Mouse (Mus musculus) lung, embryonic 14.5 days (tissue): ENCODE data around the gene Zmynd8. TPM values are rescaled to one million over a fixed set of nuclear protein-coding genes. Genes with fewer than 3 reads are reported as not detected.
A peak's percentile ranks its signal among the peaks of the same experiment; 100 is the strongest.

Source experiments
- ATAC-seq: fragments of 200-750 bp; cut with Nextera tagmentation; 2 replicates; pipeline ENCODE4 v1.8.0; 2017; ENCODE audit warnings: mild to moderate bottlenecking, moderate TSS enrichment, moderate library complexity; ENCODE audit not compliant: insufficient read depth
- DNase-seq: peaks from one replicate; pipeline ENCODE4 v3.0.0-alpha.2; 2015
- H3K27ac ChIP-seq: fragments of 300-500 bp; sonication (generic); 2 replicates; pipeline ENCODE4 v1.5.1; 2014; ENCODE audit warnings: low read depth, mild to moderate bottlenecking, moderate library complexity
- H3K27me3 ChIP-seq: fragments of 300-500 bp; sonication (generic); 2 replicates; pipeline ENCODE4 v1.6.1; 2014; ENCODE audit warnings: low read length, control low read depth; ENCODE audit not compliant: insufficient read depth
- H3K36me3 ChIP-seq: fragments of 300-500 bp; sonication (generic); 2 replicates; pipeline ENCODE4 v1.6.1; 2014; ENCODE audit warnings: control low read depth; ENCODE audit not compliant: insufficient read depth
- H3K4me1 ChIP-seq: fragments of 300-500 bp; sonication (generic); 2 replicates; pipeline ENCODE4 v1.6.1; 2014; ENCODE audit warnings: antibody characterized with exemption, control low read depth; ENCODE audit not compliant: insufficient read depth
- H3K4me2 ChIP-seq: fragments of 300-500 bp; sonication (generic); 2 replicates; pipeline ENCODE4 v1.6.1; 2014; ENCODE audit warnings: mild to moderate bottlenecking
- H3K4me3 ChIP-seq: fragments of 300-500 bp; sonication (generic); 2 replicates; pipeline ENCODE4 v1.5.1; 2014; ENCODE audit warnings: low read depth, low read length
- H3K9ac ChIP-seq: fragments of 300-500 bp; sonication (generic); 2 replicates; pipeline ENCODE4 v1.6.1; 2014
- H3K9me3 ChIP-seq: fragments of 300-500 bp; sonication (generic); 2 replicates; pipeline ENCODE4 v1.6.1; 2016; ENCODE audit warnings: low read depth, low read length, control low read depth
- CTCF ChIP-seq: IDR thresholded peaks from 2 replicates; pipeline ENCODE4 v1.5.1; 2016; ENCODE audit warnings: antibody characterized with exemption, low read depth
- WGBS: fragments of 180-500 bp; shearing (Covaris S2); extraction: QIAGEN DNeasy Blood & Tissue Kit; methylation state at CpG from one replicate; pipeline ENCODE4 v1.1.7; 2014; 5-methylcytosine and 5-hydroxymethylcytosine counted together
- polyA plus RNA-seq: library from polyadenylated mRNA; unstranded; fragments of >200 nt; fragmentation: Nextera tagmentation; extraction: Ambion mirVana; gene quantifications from 2 replicates; pipeline ENCODE4 v1.2.1, GENCODE M21; 2014

Gene Zmynd8
- polyA plus RNA-seq, 1 experiment from 2014 or later, result 40.5 TPM

DNA sequence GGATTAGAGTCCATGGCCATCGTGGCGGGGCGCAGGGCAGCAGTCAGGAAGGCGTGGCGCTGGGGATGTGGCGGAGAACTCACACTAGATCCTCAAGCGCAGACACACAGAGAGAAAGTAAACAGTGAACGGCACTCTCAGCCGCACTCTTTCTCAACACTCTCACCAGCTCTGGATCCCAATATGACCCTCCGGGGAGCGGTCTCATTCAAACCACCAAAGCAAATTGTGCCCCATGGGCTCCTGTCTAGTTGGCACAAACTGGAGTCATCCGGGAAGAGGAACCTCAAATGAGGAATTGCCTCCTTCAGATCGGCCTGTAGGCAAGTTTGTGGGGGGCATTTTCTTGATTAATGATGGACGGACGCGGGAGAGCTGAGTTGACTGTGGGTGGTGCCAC is 28.9 kb upstream of the Zmynd8 start:
- no peak overlapping the region for H3K4me3 ChIP-seq
- H3K4me1 ChIP-seq, result no peaks in the 10 kb centered on the region
- no peaks in the 10 kb centered on the region for H3K27me3 ChIP-seq
- H3K27ac ChIP-seq, result no peak overlapping the region
- no peak overlapping the region for H3K9ac ChIP-seq
- H3K9me3 ChIP-seq, result no peaks in the 10 kb centered on the region
- no peak overlapping the region for H3K4me2 ChIP-seq
- WGBS, result 92% methylated on average over 16 of the region's 16 CpGs
- DNase-seq (no peak), ATAC-seq (no peak)
- no peaks in the 10 kb centered on the region for H3K36me3 ChIP-seq
- TF ChIP-seq CTCF, result no peak

DNA sequence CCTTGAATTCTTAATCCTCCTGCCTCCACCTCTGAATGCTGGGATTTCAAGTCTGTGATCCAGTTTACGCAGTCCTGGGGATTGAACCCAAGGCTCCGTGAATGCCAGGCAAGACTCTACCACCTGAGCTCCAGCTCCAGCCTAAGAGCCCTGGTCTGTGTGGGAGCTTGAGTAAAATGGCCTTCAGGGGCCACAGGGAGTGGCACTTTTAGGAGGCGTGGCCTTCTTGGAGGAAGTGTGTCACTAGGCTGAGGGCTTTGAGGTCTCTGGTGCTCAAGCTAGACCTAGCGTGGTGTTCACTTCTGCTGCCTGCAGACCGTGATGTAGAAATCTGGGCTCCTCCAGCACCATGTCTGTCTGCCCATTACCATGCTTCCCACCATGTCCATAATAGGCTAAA is 27.4 kb upstream of the Zmynd8 start:
- TF ChIP-seq CTCF, result no peak
- DNase-seq (no peak), ATAC-seq (no peak)
- Histone ChIP-seq H3K4me1 (no peaks in the 10 kb centered on the region), H3K27me3 (no peaks in the 10 kb centered on the region), H3K36me3 (no peaks in the 10 kb centered on the region), H3K9ac (no peak overlapping the region), H3K27ac (no peak overlapping the region), H3K4me2 (no peak overlapping the region), H3K4me3 (no peak overlapping the region), H3K9me3 (no peaks in the 10 kb centered on the region)
- 92% methylated on average over 5 of the region's 5 CpGs for WGBS

DNA sequence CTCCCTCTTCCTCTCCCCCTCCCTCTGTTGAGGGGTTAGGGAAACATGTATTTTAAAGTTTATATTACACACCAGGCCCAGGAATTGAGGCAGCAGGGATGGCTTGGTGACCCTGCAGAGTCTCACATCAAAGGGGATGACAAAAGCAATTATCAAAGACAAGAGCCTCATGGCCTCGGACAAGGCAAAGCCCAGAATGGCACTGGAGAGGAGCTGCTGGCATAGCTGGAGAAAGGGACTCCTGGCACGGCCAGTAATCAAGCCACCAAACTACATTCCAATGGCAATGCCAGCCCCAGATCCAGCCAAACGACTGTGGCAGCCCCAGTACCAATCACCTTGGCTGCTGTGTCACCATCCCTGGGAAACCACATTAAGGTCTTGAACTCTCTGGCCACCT is 26.3 kb upstream of the Zmynd8 start:
- Histone ChIP-seq H3K27ac (no peak overlapping the region), H3K9me3 (no peaks in the 10 kb centered on the region), H3K27me3 (no peaks in the 10 kb centered on the region), H3K4me2 (no peak overlapping the region), H3K4me3 (no peak overlapping the region), H3K9ac (no peak overlapping the region), H3K36me3 (no peaks in the 10 kb centered on the region), H3K4me1 (no peaks in the 10 kb centered on the region)
- DNase-seq (no peak), ATAC-seq (no peak)
- no peak for TF ChIP-seq CTCF
- 32% methylated on average over 3 of the region's 3 CpGs for WGBS

DNA sequence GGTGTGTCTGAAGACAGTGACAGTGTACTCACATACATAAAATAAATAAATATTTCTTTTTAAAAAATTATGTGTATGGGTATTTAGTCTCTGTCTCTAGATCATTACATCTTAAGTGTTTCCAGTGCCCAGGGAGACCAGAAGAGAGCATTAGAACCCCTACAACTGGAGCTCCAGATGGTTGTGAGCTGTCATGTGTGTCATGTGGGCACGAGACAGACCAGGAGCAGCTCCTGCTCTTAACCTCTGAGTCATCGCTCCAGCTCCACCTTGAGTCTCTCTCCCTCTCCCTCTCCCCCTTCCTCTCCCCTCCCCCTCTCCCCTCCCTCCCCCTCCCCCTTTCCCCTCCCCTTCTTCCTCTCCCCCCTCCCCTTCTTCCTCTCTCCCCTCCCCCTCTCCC is 25.9 kb upstream of the Zmynd8 start:
- no peak for TF ChIP-seq CTCF
- H3K9ac ChIP-seq, result no peak overlapping the region
- H3K9me3 ChIP-seq, result no peaks in the 10 kb centered on the region
- H3K4me3 ChIP-seq, result no peak overlapping the region
- 38% methylated on average over 2 of the region's 2 CpGs for WGBS
- H3K27me3 ChIP-seq, result no peaks in the 10 kb centered on the region
- H3K4me1 ChIP-seq, result no peaks in the 10 kb centered on the region
- DNase-seq (no peak), ATAC-seq (no peak)
- H3K36me3 ChIP-seq, result no peaks in the 10 kb centered on the region
- H3K4me2 ChIP-seq, result no peak overlapping the region
- no peak overlapping the region for H3K27ac ChIP-seq

DNA sequence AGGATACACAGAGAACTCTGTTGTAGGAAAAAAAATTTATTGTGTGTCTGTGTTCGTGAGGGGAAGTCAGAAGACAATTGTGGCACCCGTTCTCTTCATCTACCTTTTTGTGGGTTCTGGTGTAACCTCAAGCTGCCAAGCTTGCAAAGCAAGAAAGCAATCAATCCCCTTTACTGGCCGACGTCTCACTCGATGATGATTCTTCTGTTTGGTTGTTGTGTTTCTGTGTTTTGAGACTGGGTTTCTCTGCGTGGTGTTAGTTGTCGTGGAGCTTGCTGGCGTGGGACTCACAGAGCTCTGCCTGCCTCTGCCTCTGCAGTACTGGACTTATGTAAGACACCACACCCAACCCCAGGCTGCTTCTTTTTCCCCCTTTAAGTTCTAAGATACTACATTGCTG is 24.9 kb upstream of the Zmynd8 start:
- H3K4me2 ChIP-seq, result no peak overlapping the region
- H3K9me3 ChIP-seq, result no peaks in the 10 kb centered on the region
- no peak for DNase-seq
- 90% methylated on average over 8 of the region's 8 CpGs for whole genome bisulfite sequencing
- no peak for ATAC-seq
- no peak for TF ChIP-seq CTCF
- no peaks in the 10 kb centered on the region for H3K36me3 ChIP-seq
- H3K4me3 ChIP-seq, result no peak overlapping the region
- H3K27ac ChIP-seq, result no peak overlapping the region
- H3K9ac ChIP-seq, result no peak overlapping the region
- H3K4me1 ChIP-seq, result no peaks in the 10 kb centered on the region
- no peaks in the 10 kb centered on the region for H3K27me3 ChIP-seq

DNA sequence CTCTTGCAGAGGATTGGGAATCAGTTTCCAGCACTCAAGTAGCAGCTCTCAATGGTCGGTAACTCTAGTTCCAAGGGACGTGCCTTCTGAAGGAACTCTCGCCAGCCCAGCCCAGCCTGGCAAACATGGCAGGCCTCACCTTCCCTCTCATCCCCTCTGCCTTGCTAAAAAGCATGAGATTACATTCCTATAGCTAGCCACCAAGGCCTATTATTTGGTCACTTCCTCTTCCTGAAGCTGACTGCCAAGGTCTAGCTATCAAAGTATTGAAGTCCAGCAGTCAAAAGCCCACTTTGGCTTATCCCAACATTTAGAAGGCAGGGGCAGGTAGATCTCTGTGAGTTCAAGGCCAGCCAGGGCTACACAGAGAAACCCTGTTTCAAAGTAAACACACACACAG is 24.2 kb upstream of the Zmynd8 start:
- Histone ChIP-seq H3K4me2 (no peak overlapping the region), H3K27me3 (no peaks in the 10 kb centered on the region), H3K36me3 (no peaks in the 10 kb centered on the region), H3K27ac (no peak overlapping the region), H3K9me3 (no peaks in the 10 kb centered on the region), H3K4me1 (no peaks in the 10 kb centered on the region), H3K9ac (no peak overlapping the region), H3K4me3 (no peak overlapping the region)
- no peak for DNase-seq
- 56% methylated on average over 3 of the region's 3 CpGs for WGBS
- no peak for TF ChIP-seq CTCF
- ATAC-seq, result no peak

DNA sequence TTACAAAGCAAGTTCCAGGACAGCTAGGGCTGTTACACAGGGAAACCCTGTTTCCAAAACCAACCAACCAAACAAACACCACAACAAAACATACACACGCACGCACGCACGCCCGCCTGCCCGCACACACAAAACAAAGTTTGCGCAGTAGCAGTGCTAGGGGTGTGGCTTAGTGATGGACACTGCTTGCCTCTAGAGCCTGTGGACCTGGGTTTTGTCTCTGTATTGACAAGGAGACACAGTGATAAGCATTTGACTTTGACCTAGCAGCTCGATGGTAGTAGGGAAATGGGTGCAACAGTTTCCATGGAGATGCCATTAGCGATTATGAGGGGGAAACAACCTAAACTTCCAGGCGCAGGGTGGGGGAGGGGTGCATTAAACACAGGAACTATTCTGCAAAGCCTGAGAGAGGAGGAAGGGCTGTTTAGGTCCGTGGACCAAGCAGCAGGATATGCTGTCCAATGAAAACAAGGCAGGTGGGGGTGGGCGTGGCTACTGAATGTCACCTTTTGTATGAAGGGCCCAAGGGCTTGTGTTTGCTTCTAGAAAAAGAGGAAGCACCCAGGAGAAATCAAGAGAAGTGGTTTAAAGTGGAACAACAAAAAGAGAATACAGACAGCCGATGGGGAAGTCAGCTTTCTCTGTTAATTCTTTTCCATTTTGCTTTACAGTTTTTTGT is 23.4 kb upstream of the Zmynd8 start:
- no peak overlapping the region for H3K27ac ChIP-seq
- DNase-seq, result no peak
- no peak for ATAC-seq
- no peaks in the 10 kb centered on the region for H3K9me3 ChIP-seq
- no peak overlapping the region for H3K4me3 ChIP-seq
- no peaks in the 10 kb centered on the region for H3K27me3 ChIP-seq
- no peak overlapping the region for H3K4me2 ChIP-seq
- TF ChIP-seq CTCF, result no peak
- H3K9ac ChIP-seq, result no peak overlapping the region
- no peaks in the 10 kb centered on the region for H3K4me1 ChIP-seq
- no peaks in the 10 kb centered on the region for H3K36me3 ChIP-seq
- WGBS, result 65% methylated on average over 13 of the region's 13 CpGs

DNA sequence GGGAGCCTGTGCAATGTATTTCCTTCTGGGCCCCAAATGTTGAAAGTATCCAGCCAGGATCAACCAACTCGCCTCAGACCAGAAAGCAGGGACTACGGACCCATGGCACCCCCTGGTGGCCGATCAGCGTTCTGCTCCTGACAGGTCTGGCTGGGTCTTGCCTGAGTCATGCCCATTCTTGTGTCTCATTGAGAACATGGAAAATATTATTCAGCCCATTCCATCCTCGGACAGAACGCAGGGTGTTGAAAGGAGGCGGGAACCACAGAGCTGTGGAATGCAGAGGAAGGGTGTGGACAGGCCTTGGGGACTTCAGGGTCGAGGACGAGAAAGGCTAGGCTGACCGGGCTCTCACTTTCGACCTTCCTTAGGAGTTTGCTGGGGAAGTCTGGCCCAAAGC is 15.5 kb upstream of the Zmynd8 start:
- WGBS, result 19% methylated on average over 11 of the region's 11 CpGs
- peak; percentile 94 for DNase-seq
- no peak overlapping the region for H3K4me2 ChIP-seq
- no peaks in the 10 kb centered on the region for H3K27me3 ChIP-seq
- no peak overlapping the region for H3K9ac ChIP-seq
- ATAC-seq, result peak; percentile 80
- H3K27ac ChIP-seq, result no peak overlapping the region
- no peaks in the 10 kb centered on the region for H3K9me3 ChIP-seq
- no peaks in the 10 kb centered on the region for H3K36me3 ChIP-seq
- no peak overlapping the region for H3K4me3 ChIP-seq
- H3K4me1 ChIP-seq, result no peaks in the 10 kb centered on the region
- peak; percentile 99 for TF ChIP-seq CTCF
